Mouse (Mus musculus): ENCODE results near the gene Xxylt1.
A peak's percentile ranks its signal among the peaks of the same experiment; 100 is the strongest.

DNA sequence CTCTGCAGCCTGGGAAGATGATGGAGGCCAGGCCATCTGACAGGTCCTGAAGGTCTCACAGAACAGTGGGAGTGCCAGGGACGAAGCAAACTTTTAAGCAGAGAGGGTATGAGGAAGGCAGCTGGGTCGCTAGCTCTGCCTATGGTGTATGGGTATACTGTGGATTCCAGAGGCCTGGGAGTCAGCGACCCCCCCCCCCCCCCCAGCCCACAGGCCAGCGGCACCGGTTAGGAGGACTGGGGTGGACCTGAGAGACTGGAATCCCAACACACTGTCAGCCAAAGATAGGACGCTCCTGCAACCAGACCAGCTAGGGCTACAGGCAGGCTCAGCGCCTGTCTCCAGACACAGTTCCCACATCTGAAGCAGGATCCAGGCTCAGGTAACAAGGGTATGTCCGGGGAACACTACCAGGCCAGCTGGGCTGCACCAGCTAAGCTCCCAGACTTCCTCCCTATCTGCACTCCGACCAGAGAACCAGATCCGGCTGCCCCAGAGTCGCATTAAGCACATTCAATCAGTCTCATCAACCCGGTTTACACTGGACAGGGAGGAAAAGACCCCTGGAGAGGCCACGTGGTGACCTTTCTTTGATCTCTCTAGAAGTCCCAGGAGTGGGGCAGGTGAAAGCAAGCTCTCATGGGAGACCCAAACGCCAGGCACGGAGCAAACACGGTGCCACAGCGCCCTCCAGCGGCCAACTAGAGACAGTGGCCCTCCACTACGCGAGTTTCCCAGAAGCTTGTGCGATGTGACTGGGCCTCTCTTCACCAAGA, 10.7 kb downstream of the Xxylt1 start:
- peak; percentile 60 for TF ChIP-seq CTCF (IDR thresholded peaks at IDR 0.05; ENCODE audit: low read depth, low read length)
- no peak for TF ChIP-seq GATA2 (IDR thresholded peaks at IDR 0.05; ENCODE audit: borderline replicate concordance, low read depth, low read length)
- TF ChIP-seq GATA1 (IDR thresholded peaks at IDR 0.05; ENCODE audit: borderline replicate concordance, low read length), result no peak
- no peak for TF ChIP-seq TAL1 (conservative IDR thresholded peaks at IDR 0.05; ENCODE audit: low read depth, low read length)

Data from G1E (cell line).